Mouse (Mus musculus) heart, embryonic 10.5 days (tissue): ENCODE measurements around the gene Gucy2d. TPM values are rescaled to one million over a fixed set of nuclear protein-coding genes. Genes with fewer than 3 reads are reported as not detected.

ENCODE experiments used
- DNase-seq: peaks from one replicate; pipeline ENCODE4 v3.0.0-alpha.2; 2017; ENCODE audit warnings: low spot score
- H3K27ac ChIP-seq: fragments of 300-500 bp; sonication (generic); 2 replicates; pipeline ENCODE4 v1.5.1; 2016; ENCODE audit warnings: mild to moderate bottlenecking
- H3K27me3 ChIP-seq: fragments of 300-500 bp; sonication (generic); 2 replicates; pipeline ENCODE4 v1.6.1; 2016; ENCODE audit warnings: mild to moderate bottlenecking; ENCODE audit not compliant: poor library complexity, insufficient read depth, severe bottlenecking
- H3K36me3 ChIP-seq: fragments of 300-500 bp; sonication (generic); 2 replicates; pipeline ENCODE4 v1.6.1; 2016; ENCODE audit warnings: mild to moderate bottlenecking, moderate library complexity
- H3K4me1 ChIP-seq: fragments of 300-500 bp; sonication (generic); 2 replicates; pipeline ENCODE4 v1.6.1; 2016; ENCODE audit warnings: mild to moderate bottlenecking
- H3K4me3 ChIP-seq: fragments of 300-500 bp; sonication (generic); 2 replicates; pipeline ENCODE4 v1.5.1; 2016; ENCODE audit warnings: mild to moderate bottlenecking, moderate library complexity
- H3K9me3 ChIP-seq: fragments of 300-500 bp; sonication (generic); 2 replicates; pipeline ENCODE4 v1.6.1; 2016; ENCODE audit warnings: mild to moderate bottlenecking, moderate library complexity
- whole genome bisulfite sequencing: fragments of 180-500 bp; shearing (Covaris S2); methylation state at CpG from one replicate; pipeline ENCODE4 v1.1.7; 2016; 5-methylcytosine and 5-hydroxymethylcytosine counted together
- polyA plus RNA-seq: library from polyadenylated mRNA; unstranded; fragments of >200 nt; fragmentation: Nextera tagmentation; extraction: Ambion mirVana; gene quantifications from 2 replicates; pipeline ENCODE4 v1.2.1, GENCODE M21; 2016

Gucy2d gene
- polyA plus RNA-seq, 1 experiment from 2014 or later: not detected

GRCm38 (mm10) chr7:98510961-98511958 lies 71.0 kb downstream of the Gucy2d start:
- no peaks in the 10 kb centered on the region for H3K9me3 ChIP-seq
- WGBS: 62% methylated on average over 15 of the region's 15 CpGs
- H3K4me3 ChIP-seq: no peak overlapping the region
- no peaks in the 10 kb centered on the region for H3K27me3 ChIP-seq
- H3K4me1 ChIP-seq: peaks cover 19% of the 10 kb centered on the region
- no peaks in the 10 kb centered on the region for H3K36me3 ChIP-seq
- no peak for DNase-seq
- H3K27ac ChIP-seq: peak overlapping the region; percentile 60

GRCm38 (mm10) chr7:98513251-98513650 lies 73.0 kb downstream of the Gucy2d start:
- Histone ChIP-seq H3K27ac (peak overlapping the region; percentile 70), H3K4me1 (peaks cover 19% of the 10 kb centered on the region), H3K9me3 (no peaks in the 10 kb centered on the region), H3K4me3 (no peak overlapping the region), H3K36me3 (no peaks in the 10 kb centered on the region), H3K27me3 (no peaks in the 10 kb centered on the region)
- WGBS: 40% methylated on average over 3 of the region's 3 CpGs
- DNase-seq: no peak

GRCm38 (mm10) chr7:98522576-98522975 lies 82.4 kb downstream of the Gucy2d start:
- DNase-seq: no peak
- peaks cover 10% of the 10 kb centered on the region; the same call in 1 of the 2 replicates for H3K27me3 ChIP-seq
- H3K4me1 ChIP-seq: peaks cover 32% of the 10 kb centered on the region
- no peak overlapping the region for H3K4me3 ChIP-seq
- WGBS: 71% methylated on average over 5 of the region's 5 CpGs
- H3K27ac ChIP-seq: peak overlapping the region; percentile 39; the same call in 1 of the 2 replicates
- H3K36me3 ChIP-seq: no peaks in the 10 kb centered on the region
- no peaks in the 10 kb centered on the region for H3K9me3 ChIP-seq

GRCm38 (mm10) chr7:98523070-98523812 lies 83.0 kb downstream of the Gucy2d start:
- Histone ChIP-seq H3K27me3 (peaks cover 10% of the 10 kb centered on the region; the same call in 1 of the 2 replicates), H3K9me3 (no peaks in the 10 kb centered on the region), H3K4me1 (peaks cover 32% of the 10 kb centered on the region), H3K4me3 (no peak overlapping the region), H3K36me3 (no peaks in the 10 kb centered on the region), H3K27ac (peak overlapping the region; percentile 39; the same call in 1 of the 2 replicates)
- DNase-seq: no peak
- WGBS: 82% methylated on average over 8 of the region's 8 CpGs

GRCm38 (mm10) chr7:98523813-98524361 lies 83.7 kb downstream of the Gucy2d start:
- Histone ChIP-seq H3K4me3 (no peak overlapping the region), H3K27me3 (peaks cover 10% of the 10 kb centered on the region; the same call in 1 of the 2 replicates), H3K9me3 (no peaks in the 10 kb centered on the region), H3K4me1 (peaks cover 32% of the 10 kb centered on the region), H3K27ac (no peak overlapping the region), H3K36me3 (no peaks in the 10 kb centered on the region)
- WGBS: 11% methylated on average over 7 of the region's 7 CpGs
- DNase-seq: no peak

- Histone ChIP-seq H3K27ac (no peak overlapping the region), H3K9me3 (no peaks in the 10 kb centered on the region), H3K27me3 (peaks cover 10% of the 10 kb centered on the region; the same call in 1 of the 2 replicates), H3K4me1 (peaks cover 31% of the 10 kb centered on the region), H3K4me3 (no peak overlapping the region), H3K36me3 (no peaks in the 10 kb centered on the region)
- DNase-seq: no peak
- WGBS: 34% methylated on average over 6 of the region's 6 CpGs
Measured at GRCm38 (mm10) chr7:98524401-98524800, 84.2 kb downstream of the Gucy2d start.

- Histone ChIP-seq H3K9me3 (no peaks in the 10 kb centered on the region), H3K4me1 (peaks cover 30% of the 10 kb centered on the region), H3K4me3 (no peak overlapping the region), H3K27me3 (peaks cover 10% of the 10 kb centered on the region; the same call in 1 of the 2 replicates), H3K27ac (no peak overlapping the region), H3K36me3 (no peaks in the 10 kb centered on the region)
- DNase-seq: no peak
- 71% methylated on average over 6 of the region's 6 CpGs for WGBS
Measured at GRCm38 (mm10) chr7:98524869-98525699, 84.9 kb downstream of the Gucy2d start.

Other genes with a start within 250 kb of the Gucy2d start
- 0.06 TPM in 1 of 2 replicates, not detected in the other for gene B3gnt6, start 240.9 kb upstream of the Gucy2d start, polyA plus RNA-seq
- 25.7 and 32.7 TPM in 2 replicates for gene Acer3, start 119.2 kb upstream of the Gucy2d start, polyA plus RNA-seq
- 5.6 and 5.7 TPM in 2 replicates for gene Tsku, start 79.1 kb upstream of the Gucy2d start, polyA plus RNA-seq
- 4.8 and 7.3 TPM in 2 replicates for gene Lrrc32, start 48.9 kb downstream of the Gucy2d start, polyA plus RNA-seq
- gene Emsy, start 216.4 kb downstream of the Gucy2d start, polyA plus RNA-seq: 29.1 and 34.1 TPM in 2 replicates